Mouse (Mus musculus) embryonic facial prominence, embryonic 13.5 days (tissue): ENCODE measurements around the gene Ociad2. TPM values are rescaled to one million over a fixed set of nuclear protein-coding genes. Genes with fewer than 3 reads are reported as not detected.

Experiments
- ATAC-seq: fragments of 200-750 bp; cut with Nextera tagmentation; 2 replicates; pipeline ENCODE4 v1.8.0; 2017; ENCODE audit warnings: low read depth; ENCODE audit not compliant: insufficient number of reproducible peaks, insufficient read depth, low FRiP score, low TSS enrichment
- H3K27ac ChIP-seq: fragments of 300-500 bp; sonication (generic); 2 replicates; pipeline ENCODE4 v1.5.1; 2015; ENCODE audit warnings: moderate library complexity, mild to moderate bottlenecking, inconsistent platforms
- H3K27me3 ChIP-seq: fragments of 300-500 bp; sonication (generic); 2 replicates; pipeline ENCODE4 v1.6.1; 2015; ENCODE audit warnings: mild to moderate bottlenecking, inconsistent platforms
- H3K36me3 ChIP-seq: fragments of 300-500 bp; sonication (generic); 2 replicates; pipeline ENCODE4 v1.6.1; 2015; ENCODE audit warnings: mild to moderate bottlenecking, inconsistent platforms
- H3K4me1 ChIP-seq: fragments of 300-500 bp; sonication (generic); 2 replicates; pipeline ENCODE4 v1.6.1; 2015; ENCODE audit warnings: inconsistent platforms
- H3K4me2 ChIP-seq: fragments of 300-500 bp; sonication (generic); 2 replicates; pipeline ENCODE4 v1.6.1; 2015; ENCODE audit warnings: moderate library complexity, mild to moderate bottlenecking, inconsistent platforms
- H3K4me3 ChIP-seq: fragments of 300-500 bp; sonication (generic); 2 replicates; pipeline ENCODE4 v1.5.1; 2015; ENCODE audit warnings: mild to moderate bottlenecking, inconsistent platforms
- H3K9ac ChIP-seq: fragments of 300-500 bp; sonication (generic); 2 replicates; pipeline ENCODE4 v1.6.1; 2015; ENCODE audit warnings: mild to moderate bottlenecking, inconsistent platforms
- H3K9me3 ChIP-seq: fragments of 300-500 bp; sonication (generic); 2 replicates; pipeline ENCODE4 v1.6.1; 2016; ENCODE audit warnings: inconsistent platforms
- WGBS: fragments of 180-500 bp; shearing (Covaris S2); methylation state at CpG from one replicate; pipeline ENCODE4 v1.1.7; 2015; ENCODE audit warnings: mixed read lengths; 5-methylcytosine and 5-hydroxymethylcytosine counted together
- polyA plus RNA-seq: library from polyadenylated mRNA; unstranded; fragments of >200 nt; fragmentation: Nextera tagmentation; extraction: Ambion mirVana; gene quantifications from 2 replicates; pipeline ENCODE4 v1.2.1, GENCODE M21; 2015

Ociad2 gene
- polyA plus RNA-seq, 1 experiment from 2014 or later: 12.9 TPM

- no peak overlapping the region for H3K27ac ChIP-seq
These were observed 61.6 kb downstream of the Ociad2 start for GRCm38 (mm10) chr5:73279190-73279589.

GRCm38 (mm10) chr5:73274941-73275340 lies 65.9 kb downstream of the Ociad2 start:
- Histone ChIP-seq H3K27me3 (no peaks in the 10 kb centered on the region), H3K4me1 (peaks cover 6% of the 10 kb centered on the region; the same call in 1 of the 2 replicates), H3K9ac (no peak overlapping the region), H3K36me3 (no peaks in the 10 kb centered on the region), H3K9me3 (no peaks in the 10 kb centered on the region), H3K4me3 (no peak overlapping the region), H3K4me2 (no peak overlapping the region), H3K27ac (no peak overlapping the region)
- no peak for ATAC-seq
- 82% methylated on average over 2 of the region's 2 CpGs for WGBS

More at GRCm38 (mm10) chr5:73279190-73279589, 61.6 kb downstream of the Ociad2 start:
- ATAC-seq: no peak
- Histone ChIP-seq H3K27me3 (no peaks in the 10 kb centered on the region), H3K9me3 (no peaks in the 10 kb centered on the region), H3K36me3 (no peaks in the 10 kb centered on the region), H3K4me2 (no peak overlapping the region), H3K4me3 (no peak overlapping the region), H3K4me1 (peaks cover 6% of the 10 kb centered on the region; the same call in 1 of the 2 replicates), H3K9ac (no peak overlapping the region)
- WGBS: 64% methylated on average over 10 of the region's 10 CpGs

- WGBS: 78% methylated on average over 4 of the region's 4 CpGs
- Histone ChIP-seq H3K36me3 (no peaks in the 10 kb centered on the region), H3K27ac (no peak overlapping the region), H3K4me1 (no peaks in the 10 kb centered on the region), H3K4me3 (no peak overlapping the region), H3K9ac (no peak overlapping the region), H3K4me2 (no peak overlapping the region), H3K27me3 (no peaks in the 10 kb centered on the region), H3K9me3 (no peaks in the 10 kb centered on the region)
- no peak for ATAC-seq
These were observed 67.7 kb downstream of the Ociad2 start for GRCm38 (mm10) chr5:73273171-73273570.

Other genes starting within 250 kb of the Ociad2 start
- gene Fryl, start 84.4 kb downstream of the Ociad2 start, polyA plus RNA-seq: 28.5 and 30.2 TPM in 2 replicates
- 216 and 225 TPM in 2 replicates for gene Ociad1, start 48.2 kb downstream of the Ociad2 start, polyA plus RNA-seq
- 0.15 and 0.48 TPM in 2 replicates for gene Cwh43, start 65.0 kb upstream of the Ociad2 start, polyA plus RNA-seq
- gene Dcun1d4, start 140.0 kb upstream of the Ociad2 start, polyA plus RNA-seq: 28.6 and 30.8 TPM in 2 replicates